ENCODE assay signal across 11 mouse cellular contexts in the genomic region with DNA sequence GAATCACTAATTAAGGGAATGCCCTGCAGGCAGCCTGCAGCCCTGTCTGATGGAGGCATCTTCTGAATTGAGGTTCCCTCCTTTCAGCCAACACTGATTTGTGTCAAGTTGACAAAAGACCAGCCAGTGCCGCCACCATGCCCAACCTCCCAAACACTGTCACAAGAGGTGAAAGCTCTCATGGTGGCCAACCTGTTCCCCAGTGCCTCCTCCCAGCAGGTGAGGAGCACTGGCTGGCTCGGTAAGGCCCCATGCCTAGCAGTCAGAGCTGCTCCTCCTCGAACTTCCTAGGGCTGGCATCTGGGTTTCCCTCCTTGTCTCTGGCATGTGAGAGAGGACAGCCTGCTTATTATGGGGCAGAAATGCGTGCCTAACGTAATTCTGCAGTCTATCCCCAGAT. TPM values are rescaled to one million over a fixed set of nuclear protein-coding genes. Genes with fewer than 3 reads are reported as not detected.
DNase-seq lines count a peak whose midpoint lies in the region; ATAC-seq lines count a peak whose summit lies in the region.
"Had no signal": no experiment of that assay in that cellular context is flagged by ENCODE, and none has a peak within 500 bp of the region (broad histone marks: within the 10 kb centered on the region; RNA-seq: fewer than 3 reads in every experiment).

No protein-coding gene starts in this region.

- no peaks in the 10 kb centered on the region for H3K9me3 ChIP-seq in hindbrain, embryonic 13.5 days
- H3K9me3 ChIP-seq in hindbrain, embryonic 10.5 days: no peaks in the 10 kb centered on the region
- H3K9me3 ChIP-seq in midbrain, embryonic 15.5 days: no peaks in the 10 kb centered on the region
- H3K9me3 ChIP-seq in midbrain, embryonic 10.5 days (replicated peaks): no peaks in the 10 kb centered on the region

- ATAC-seq in hindbrain, embryonic 13.5 days (ENCODE audit: low FRiP score): no peak
- ATAC-seq in midbrain, embryonic 15.5 days (replicated peaks): no peak

- H3K4me1 ChIP-seq in hindbrain, embryonic 13.5 days (replicated peaks): peaks cover 26% of the 10 kb centered on the region
- peaks cover 31% of the 10 kb centered on the region for H3K4me1 ChIP-seq in hindbrain, embryonic 10.5 days (replicated peaks)
- H3K4me1 ChIP-seq in midbrain, embryonic 15.5 days: peaks cover 10% of the 10 kb centered on the region
- peaks cover 30% of the 10 kb centered on the region for H3K4me1 ChIP-seq in midbrain, embryonic 10.5 days

- no peaks in the 10 kb centered on the region for H3K27me3 ChIP-seq in hindbrain, embryonic 13.5 days
- no peaks in the 10 kb centered on the region for H3K27me3 ChIP-seq in hindbrain, embryonic 10.5 days (ENCODE audit: insufficient read depth, poor library complexity, severe bottlenecking)
- no peaks in the 10 kb centered on the region for H3K27me3 ChIP-seq in midbrain, embryonic 15.5 days (replicated peaks)
- no peaks in the 10 kb centered on the region for H3K27me3 ChIP-seq in midbrain, embryonic 10.5 days (ENCODE audit: low read depth, poor library complexity, severe bottlenecking)

- peak overlapping the region; percentile 80 for H3K27ac ChIP-seq in hindbrain, embryonic 13.5 days
- no peak overlapping the region for H3K27ac ChIP-seq in hindbrain, embryonic 10.5 days
- H3K27ac ChIP-seq in midbrain, embryonic 15.5 days: 0 out of 2 replicates have a peak overlapping the region, but pooled peaks have one; percentile 42
- no peak overlapping the region for H3K27ac ChIP-seq in midbrain, embryonic 10.5 days (replicated peaks)
- H3K27ac ChIP-seq: left cerebral cortex, adult 2 months had no signal

- 76% methylated on average over 5 of the region's 5 CpGs for WGBS in hindbrain, embryonic 13.5 days
- 83% methylated on average over 5 of the region's 5 CpGs for WGBS in hindbrain, embryonic 10.5 days
- WGBS in midbrain, embryonic 15.5 days: 76% methylated on average over 5 of the region's 5 CpGs
- 94% methylated on average over 5 of the region's 5 CpGs for WGBS in midbrain, embryonic 10.5 days

- no peak overlapping the region for H3K4me2 ChIP-seq in hindbrain, embryonic 13.5 days
- H3K4me2 ChIP-seq in midbrain, embryonic 15.5 days: no peak overlapping the region

- DNase-seq in cerebellum, adult 9-10 months: peak; percentile 54
- no peak for DNase-seq in cerebellum, postnatal 4 days (ENCODE audit: low spot score in 2 of 2)
- DNase-seq in hindbrain, embryonic 10.5 days (ENCODE audit: low spot score): no peak
- no peak for DNase-seq in midbrain, embryonic 10.5 days (ENCODE audit: low spot score)
- no peak for DNase-seq in right cerebral cortex, postnatal 36 days (ENCODE audit: low spot score in 2 of 2)
- DNase-seq in spleen, postnatal 14 days (ENCODE audit: low spot score in 2 of 2): no peak

- no peak overlapping the region for H3K9ac ChIP-seq in hindbrain, embryonic 13.5 days
- H3K9ac ChIP-seq in midbrain, embryonic 15.5 days: no peak overlapping the region

- H3K36me3 ChIP-seq in hindbrain, embryonic 13.5 days: peaks cover 13% of the 10 kb centered on the region
- H3K36me3 ChIP-seq in hindbrain, embryonic 10.5 days: peaks cover 55% of the 10 kb centered on the region
- no peaks in the 10 kb centered on the region for H3K36me3 ChIP-seq in midbrain, embryonic 15.5 days (replicated peaks)
- peaks cover 59% of the 10 kb centered on the region for H3K36me3 ChIP-seq in midbrain, embryonic 10.5 days

- H3K4me3 ChIP-seq in hindbrain, embryonic 13.5 days: no peak overlapping the region
- H3K4me3 ChIP-seq in hindbrain, embryonic 10.5 days: no peak overlapping the region
- no peak overlapping the region for H3K4me3 ChIP-seq in midbrain, embryonic 15.5 days
- H3K4me3 ChIP-seq in midbrain, embryonic 10.5 days: no peak overlapping the region
- H3K4me3 ChIP-seq: left cerebral cortex, adult 2 months had no signal

RNA-seq across cellular contexts. Expression of gene Cdc42ep2, which starts 15.1 kb away (rescaled TPM):
- polyA plus RNA-seq in hindbrain, embryonic 13.5 days (2015; fragmentation: Nextera tagmentation; extraction: Ambion mirVana): 11.5 and 12.4 TPM in 2 replicates
- 2.0 and 2.9 TPM in 2 replicates for polyA plus RNA-seq in hindbrain, embryonic 10.5 days (2016; fragmentation: Nextera tagmentation; extraction: Ambion mirVana)
- 16.3 and 16.7 TPM in 2 replicates for polyA plus RNA-seq in midbrain, embryonic 15.5 days (2015; fragmentation: Nextera tagmentation; extraction: Ambion mirVana)
- 1.8 and 2.2 TPM in 2 replicates for polyA plus RNA-seq in midbrain, embryonic 10.5 days (2016; fragmentation: Nextera tagmentation; extraction: Ambion mirVana)

RNA-seq across cellular contexts. Expression of gene Pola2, which starts 24.3 kb away (rescaled TPM):
- polyA plus RNA-seq in hindbrain, embryonic 13.5 days (2015; fragmentation: Nextera tagmentation; extraction: Ambion mirVana): 22.6 and 24.2 TPM in 2 replicates
- 83.7 and 110 TPM in 2 replicates for polyA plus RNA-seq in hindbrain, embryonic 10.5 days (2016; fragmentation: Nextera tagmentation; extraction: Ambion mirVana)
- polyA plus RNA-seq in midbrain, embryonic 15.5 days (2015; fragmentation: Nextera tagmentation; extraction: Ambion mirVana): 25.3 and 25.4 TPM in 2 replicates
- 97.3 and 110 TPM in 2 replicates for polyA plus RNA-seq in midbrain, embryonic 10.5 days (2016; fragmentation: Nextera tagmentation; extraction: Ambion mirVana)

RNA-seq across cellular contexts. Expression of gene Dpf2, which starts 26.9 kb away (rescaled TPM):
- 128 and 137 TPM in 2 replicates for polyA plus RNA-seq in hindbrain, embryonic 13.5 days (2015; fragmentation: Nextera tagmentation; extraction: Ambion mirVana)
- 225 TPM in 2 replicates for polyA plus RNA-seq in hindbrain, embryonic 10.5 days (2016; fragmentation: Nextera tagmentation; extraction: Ambion mirVana)
- polyA plus RNA-seq in midbrain, embryonic 15.5 days (2015; fragmentation: Nextera tagmentation; extraction: Ambion mirVana): 122 and 130 TPM in 2 replicates
- 242 and 245 TPM in 2 replicates for polyA plus RNA-seq in midbrain, embryonic 10.5 days (2016; fragmentation: Nextera tagmentation; extraction: Ambion mirVana)

RNA-seq across cellular contexts. Expression of gene Tigd3, which starts 45.8 kb away (rescaled TPM):
- polyA plus RNA-seq in hindbrain, embryonic 13.5 days (2015; fragmentation: Nextera tagmentation; extraction: Ambion mirVana): 15.2 and 15.9 TPM in 2 replicates
- polyA plus RNA-seq in hindbrain, embryonic 10.5 days (2016; fragmentation: Nextera tagmentation; extraction: Ambion mirVana): 9.9 and 11.3 TPM in 2 replicates
- polyA plus RNA-seq in midbrain, embryonic 15.5 days (2015; fragmentation: Nextera tagmentation; extraction: Ambion mirVana): 13.8 and 16.4 TPM in 2 replicates
- polyA plus RNA-seq in midbrain, embryonic 10.5 days (2016; fragmentation: Nextera tagmentation; extraction: Ambion mirVana): 9.5 and 10.8 TPM in 2 replicates

RNA-seq across cellular contexts. Expression of gene Slc22a20, which starts 46.2 kb away (rescaled TPM):
- polyA plus RNA-seq in hindbrain, embryonic 13.5 days (2015; fragmentation: Nextera tagmentation; extraction: Ambion mirVana): not detected in 2 replicates
- polyA plus RNA-seq in hindbrain, embryonic 10.5 days (2016; fragmentation: Nextera tagmentation; extraction: Ambion mirVana): not detected in 2 replicates
- polyA plus RNA-seq in midbrain, embryonic 15.5 days (2015; fragmentation: Nextera tagmentation; extraction: Ambion mirVana): not detected in 2 replicates
- polyA plus RNA-seq in midbrain, embryonic 10.5 days (2016; fragmentation: Nextera tagmentation; extraction: Ambion mirVana): not detected in 2 replicates
- polyA plus RNA-seq: cortical plate, adult 2 months; midbrain, postnatal 0 days had no signal

Comparison
In these comparisons a context has a peak if more than half of its experiments do, and no peak if none do; other contexts are left out.
1. H3K27ac ChIP-seq: peak in hindbrain, embryonic 13.5 days (single experiment) and midbrain, embryonic 15.5 days (single experiment); none in hindbrain, embryonic 10.5 days (single experiment) and midbrain, embryonic 10.5 days (single experiment).